Mouse (Mus musculus) kidney, postnatal 14 days (tissue): ENCODE measurements around the gene Atp1a3.
A peak's percentile ranks its signal among the peaks of the same experiment; 100 is the strongest.

Experiments used
- DNase-seq: peaks from one replicate; pipeline ENCODE4 v3.0.0; 2022; ENCODE audit warnings: mixed read lengths

Gene Atp1a3

DNA sequence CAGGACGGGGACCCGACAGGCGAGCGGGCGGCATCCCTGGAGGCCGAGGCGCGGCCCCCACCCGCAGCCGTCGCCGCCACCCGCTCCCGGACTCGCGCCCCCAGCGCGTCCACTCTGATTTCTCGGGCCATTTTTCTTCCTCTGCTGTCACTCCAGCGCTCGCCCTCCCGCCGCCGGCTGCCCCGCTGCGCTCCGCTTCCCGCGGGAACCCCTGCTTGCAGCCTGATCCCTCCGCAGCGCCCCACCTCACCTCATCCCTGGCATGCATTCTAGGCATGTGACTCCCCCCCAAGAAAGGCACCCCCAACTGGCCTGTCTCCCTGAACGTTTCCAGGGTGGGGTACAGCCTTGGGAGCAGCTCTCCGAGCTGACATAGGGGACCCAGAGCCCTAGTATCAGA, 50.5 kb downstream of the Atp1a3 start:
- no peak for DNase-seq

DNA sequence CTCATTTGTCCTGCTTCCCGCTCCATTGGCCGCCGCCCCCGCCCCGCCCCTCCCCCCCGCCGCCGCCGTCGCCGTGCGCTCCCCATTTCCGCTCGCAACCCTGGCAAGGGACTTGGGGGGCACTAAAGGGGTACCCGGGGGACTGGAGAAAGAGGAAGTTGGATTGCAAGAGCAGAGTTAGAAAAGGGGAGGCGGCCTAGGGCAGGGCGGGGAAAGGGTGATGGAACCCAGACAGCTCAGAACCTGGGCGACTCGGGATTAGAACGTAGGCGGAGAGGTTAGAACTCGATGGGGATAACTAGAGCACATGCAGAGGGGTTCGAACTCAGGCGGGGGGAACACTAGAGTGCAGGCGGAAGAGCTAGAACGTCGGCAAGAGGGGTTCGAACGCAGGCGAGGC, 51.3 kb downstream of the Atp1a3 start:
- no peak for DNase-seq

DNA sequence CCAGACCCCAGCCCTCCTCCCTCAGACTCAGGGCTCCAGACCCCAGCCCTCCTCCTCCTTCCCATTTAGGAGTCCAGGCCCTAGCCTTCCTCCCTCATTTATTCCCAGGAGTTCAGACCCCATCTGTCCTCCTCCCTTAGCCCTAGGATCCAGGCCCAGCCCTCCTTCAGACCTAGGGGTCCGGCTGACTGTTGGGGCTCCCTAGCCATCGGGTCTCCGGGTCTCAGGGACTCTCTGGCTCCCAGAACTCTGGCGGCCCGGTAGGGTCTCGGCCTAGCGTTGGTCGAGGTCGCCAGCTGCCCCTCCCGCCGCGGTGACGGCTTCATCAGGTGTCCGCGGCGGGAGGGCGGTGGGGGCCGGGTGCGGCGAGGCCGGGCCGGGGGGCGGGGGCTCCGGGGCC, 51.8 kb downstream of the Atp1a3 start:
- DNase-seq: no peak

DNA sequence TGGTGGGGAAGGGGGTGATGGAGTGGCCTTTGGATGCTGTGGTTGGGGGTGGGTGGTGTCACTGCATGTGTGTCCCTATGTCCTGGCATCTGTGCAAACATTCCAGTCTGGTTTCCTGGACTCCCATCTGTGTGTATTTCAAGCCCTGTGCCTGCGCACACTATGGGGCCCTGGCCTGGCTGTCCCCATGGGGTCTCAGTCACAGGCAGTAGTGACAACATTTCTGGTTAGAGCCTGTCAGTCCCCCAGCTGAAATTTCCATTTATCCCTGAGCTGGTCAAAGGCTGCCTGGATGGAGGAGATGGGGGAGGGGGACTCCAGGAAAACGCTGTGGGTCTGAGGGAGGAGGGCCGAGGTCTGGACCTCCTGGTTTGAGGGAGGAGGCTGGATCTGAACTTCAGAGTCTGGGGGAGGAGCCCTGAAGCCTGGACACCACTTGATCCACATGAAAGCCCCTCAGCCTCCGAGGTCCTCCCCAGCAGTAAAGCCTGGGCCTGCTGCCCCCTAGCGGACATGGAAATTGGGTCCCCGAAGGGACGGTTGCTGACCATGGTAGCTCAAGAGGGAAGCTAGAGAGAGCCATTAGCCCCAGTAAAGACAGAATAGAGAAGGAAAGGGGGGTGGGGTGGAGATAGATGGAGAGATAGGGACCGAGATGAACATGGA, 55.7 kb downstream of the Atp1a3 start:
- DNase-seq: peak; percentile 75

DNA sequence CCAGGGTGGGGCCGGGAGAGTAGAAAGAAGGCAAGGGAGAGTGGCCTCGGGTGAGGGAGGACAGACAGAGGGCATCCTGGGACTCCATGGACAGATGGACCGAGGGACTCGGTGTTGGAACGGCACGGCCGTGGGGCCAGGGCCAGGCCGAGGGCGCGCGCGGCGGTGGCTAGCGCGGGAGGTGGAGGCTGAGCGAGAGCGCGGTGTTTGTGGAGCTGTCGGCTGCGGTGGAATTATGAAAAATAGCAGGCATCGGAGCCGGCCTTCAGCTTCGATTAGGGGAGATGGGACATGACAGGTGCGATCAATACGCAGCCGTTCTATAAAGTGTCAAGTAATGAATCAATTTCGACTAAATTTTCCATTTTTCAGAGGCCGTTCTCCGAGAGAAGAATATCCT, 57.0 kb downstream of the Atp1a3 start:
- no peak for DNase-seq

DNA sequence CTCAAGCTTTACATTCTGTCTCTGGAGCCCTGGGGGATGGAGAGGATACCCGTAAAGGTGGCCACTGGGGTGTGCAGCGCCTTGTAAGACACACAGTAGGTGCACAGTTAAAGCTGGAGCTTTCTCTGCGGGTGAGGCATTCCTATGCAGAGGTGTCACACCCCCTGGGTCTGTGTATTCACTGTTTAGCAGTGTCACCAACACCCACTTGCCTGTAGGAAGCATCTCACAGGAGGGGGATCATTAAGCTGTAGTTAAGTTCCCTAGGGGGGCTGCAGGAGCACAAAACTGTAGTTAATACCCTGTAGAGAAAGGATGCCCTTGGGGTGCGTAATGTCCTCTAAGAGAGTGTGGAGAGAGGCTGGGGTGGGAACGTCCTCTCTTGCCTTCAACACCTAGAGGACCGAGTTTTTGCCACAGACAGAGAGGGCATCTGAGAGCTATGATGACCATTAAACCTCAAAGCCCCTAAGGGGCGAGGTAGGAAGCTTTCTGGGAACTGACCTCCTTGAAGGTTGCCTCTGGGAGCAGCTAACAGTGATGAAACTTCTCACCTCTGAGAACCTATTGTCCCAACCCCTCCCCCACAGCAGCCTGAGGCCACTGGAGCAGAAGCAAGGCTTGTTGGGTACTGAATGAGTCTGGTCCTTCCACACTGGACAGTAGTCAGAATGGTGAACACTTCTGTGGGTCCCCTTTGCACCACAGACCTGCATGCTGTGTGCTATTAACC, 58.3 kb downstream of the Atp1a3 start:
- DNase-seq: no peak

DNA sequence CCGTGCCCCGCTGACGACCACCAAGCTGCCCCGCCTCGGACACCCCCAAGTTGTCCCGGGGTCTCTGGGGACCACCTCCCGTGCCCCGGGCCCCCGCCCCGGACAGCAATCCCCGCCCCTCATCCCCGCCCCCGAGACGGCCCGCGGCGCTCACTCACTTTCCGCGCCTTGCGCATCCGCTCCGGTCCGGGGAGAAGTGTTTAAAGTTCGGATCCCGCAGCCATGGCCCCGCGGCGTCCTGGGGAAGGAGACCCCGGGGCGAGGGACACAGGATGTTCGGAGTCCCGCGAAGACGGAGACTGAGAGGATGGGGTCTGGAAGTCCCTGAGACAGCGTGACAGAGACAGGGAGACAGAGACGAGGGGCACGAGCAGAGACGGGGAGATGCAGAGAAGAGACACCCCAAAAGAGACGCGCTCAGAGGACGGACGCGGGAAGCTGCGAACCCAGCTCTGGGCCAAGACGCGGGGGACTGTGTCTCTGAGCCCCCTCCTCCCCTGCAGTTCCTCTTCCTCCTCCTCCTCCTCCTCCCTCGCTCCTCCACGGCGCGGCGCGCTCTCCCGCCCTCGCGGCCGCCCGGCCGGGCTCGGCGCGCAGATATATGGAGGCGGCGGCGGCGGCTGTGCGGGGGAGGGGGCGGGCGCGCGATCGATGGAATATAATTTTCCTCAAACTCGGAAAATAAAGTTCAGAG, 61.4 kb downstream of the Atp1a3 start, which contains the start of gene Gm4881:
Gm4881 (minus strand) TSS at position 238 of the 694 bp plus-strand sequence.
- DNase-seq: no peak

DNA sequence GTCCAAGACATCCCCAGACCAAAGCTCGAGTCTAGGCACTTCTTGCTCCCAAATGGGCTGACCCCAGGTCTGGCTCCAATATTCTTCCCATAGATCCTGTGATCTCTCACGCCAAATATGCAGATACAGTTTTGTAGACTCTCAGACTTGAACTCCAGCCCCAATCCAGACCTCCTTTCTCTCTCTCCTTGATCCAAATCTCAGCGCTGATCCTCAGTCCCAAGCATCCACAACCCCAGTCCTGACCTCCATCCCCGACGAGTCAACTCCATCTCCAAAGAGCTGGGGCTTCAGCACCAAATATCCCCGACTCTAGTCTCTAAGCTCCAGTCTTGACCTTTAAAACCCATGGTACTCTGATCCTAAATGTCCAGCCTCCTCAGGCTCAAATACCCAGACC, 62.1 kb downstream of the Atp1a3 start:
- no peak for DNase-seq

DNA sequence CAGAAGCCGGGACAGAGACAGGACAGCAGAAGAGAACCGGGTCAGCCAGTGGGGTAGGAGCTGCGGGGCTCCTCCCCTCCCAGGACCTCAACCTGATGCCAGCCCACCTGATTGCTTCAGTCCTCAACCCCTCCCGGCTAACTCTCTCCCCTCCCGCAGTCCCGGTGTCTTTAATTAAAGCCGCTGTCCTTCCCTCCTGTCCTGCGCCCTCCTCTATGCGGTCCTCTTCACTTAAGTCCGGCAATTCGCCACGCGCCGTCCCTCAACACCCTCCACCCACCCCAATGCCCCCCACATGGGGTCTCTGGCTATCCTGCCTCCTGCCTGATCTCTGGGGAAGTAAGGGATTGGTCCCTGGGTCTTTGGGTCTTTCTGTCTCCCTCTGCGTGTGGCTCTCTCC, 74.1 kb downstream of the Atp1a3 start:
- no peak for DNase-seq

DNA sequence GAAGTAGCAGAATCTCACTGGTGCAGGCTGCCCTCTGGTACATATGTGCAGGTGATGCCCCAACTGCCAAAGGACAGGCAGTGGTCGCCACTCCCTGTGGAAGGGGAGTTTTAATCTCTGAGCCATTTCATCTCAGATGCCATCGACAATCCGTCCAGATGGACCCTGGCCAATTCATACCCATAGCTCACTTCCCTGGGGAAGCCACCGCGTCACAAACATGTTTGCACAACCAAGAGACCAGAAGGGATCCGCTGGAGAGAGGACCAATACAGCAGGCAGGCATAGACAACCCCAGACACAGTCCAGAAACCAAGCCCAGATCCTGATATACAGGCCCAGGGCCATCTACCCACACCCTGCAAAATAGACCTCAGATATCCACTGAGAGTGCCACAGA, 75.3 kb downstream of the Atp1a3 start:
- DNase-seq: no peak
